8 mouse cellular contexts compared by ENCODE assay signal in the genomic region with DNA sequence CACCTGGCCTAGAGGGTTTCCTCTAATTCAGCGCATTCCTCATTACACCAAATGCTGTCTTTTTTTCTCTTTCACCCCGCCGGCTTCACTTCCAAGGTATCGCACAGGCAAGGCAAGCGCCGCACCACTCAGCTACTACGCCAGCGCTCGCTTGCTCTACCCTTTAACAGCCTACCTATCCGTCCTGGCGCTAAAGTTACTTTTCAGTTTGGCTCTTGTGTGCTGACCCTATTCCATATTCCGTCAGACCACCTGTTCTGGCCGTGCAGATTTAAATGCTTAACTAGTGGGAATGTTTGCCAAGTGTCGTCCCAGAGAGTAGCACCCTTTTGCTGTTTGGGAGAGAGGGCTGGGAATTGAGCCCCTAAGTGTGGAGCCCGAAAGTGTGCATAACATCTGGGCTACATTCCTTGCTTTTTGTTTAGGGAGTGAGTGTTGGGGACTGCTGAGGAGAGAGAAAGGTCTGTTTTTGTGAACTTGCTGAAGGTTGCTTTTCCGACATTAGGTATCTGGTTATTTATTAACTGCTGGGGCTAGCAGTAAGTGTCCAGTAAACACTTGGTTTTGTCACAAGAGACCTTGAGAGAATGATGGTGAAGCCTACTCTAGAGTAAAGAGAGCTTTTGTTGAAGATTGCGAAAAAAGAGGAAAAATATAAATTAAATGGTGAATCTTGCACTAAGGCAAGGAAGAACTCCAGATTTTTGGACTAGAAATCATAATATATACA. TPM values are rescaled to one million over a fixed set of nuclear protein-coding genes. Genes with fewer than 3 reads are reported as not detected.
A peak's percentile ranks its signal among the peaks of the same experiment; 100 is the strongest.
DNase-seq lines count a peak whose midpoint lies in the region; ATAC-seq lines count a peak whose summit lies in the region.

No protein-coding gene starts in this region.

- DNase-seq in adrenal gland, adult (ENCODE audit: inconsistent age in 2 of 2, low spot score in 1 of 2) = peak; percentile 15 to 57
- no peak for DNase-seq in adrenal gland, adult 18-20 months (ENCODE audit: low spot score in 2 of 2)
- DNase-seq in embryo, embryonic 11 days = peak; percentile 36
- peak; percentile 39 for DNase-seq in hindbrain, embryonic 11.5 days (ENCODE audit: low spot score)
- no peak for DNase-seq in ovary, adult 18-20 months (ENCODE audit: low spot score)

- H3K9me3 ChIP-seq in hindbrain, embryonic 11.5 days (ENCODE audit: control insufficient read depth, low read length) = no peaks in the 10 kb centered on the region
- H3K9me3 ChIP-seq in limb, embryonic 13.5 days = no peaks in the 10 kb centered on the region
- no peaks in the 10 kb centered on the region for H3K9me3 ChIP-seq in midbrain, embryonic 16.5 days (replicated peaks; ENCODE audit: control insufficient read depth, low read length, poor library complexity, severe bottlenecking)

- H3K36me3 ChIP-seq in hindbrain, embryonic 11.5 days (ENCODE audit: control insufficient read depth, insufficient read depth, low read length) = no peaks in the 10 kb centered on the region
- no peaks in the 10 kb centered on the region for H3K36me3 ChIP-seq in limb, embryonic 13.5 days
- H3K36me3 ChIP-seq in midbrain, embryonic 16.5 days (ENCODE audit: control insufficient read depth, insufficient read depth, low read length) = no peaks in the 10 kb centered on the region

- H3K4me3 ChIP-seq in hindbrain, embryonic 11.5 days (ENCODE audit: low read depth, low read length) = peak overlapping the region; percentile 51
- peak overlapping the region; percentile 68 for H3K4me3 ChIP-seq in limb, embryonic 13.5 days
- H3K4me3 ChIP-seq in midbrain, embryonic 16.5 days (ENCODE audit: low read depth, low read length) = peak overlapping the region; percentile 48

- H3K27me3 ChIP-seq in hindbrain, embryonic 11.5 days (ENCODE audit: control insufficient read depth, insufficient read depth, low read length) = no peaks in the 10 kb centered on the region
- no peaks in the 10 kb centered on the region for H3K27me3 ChIP-seq in limb, embryonic 13.5 days
- H3K27me3 ChIP-seq in midbrain, embryonic 16.5 days (ENCODE audit: control insufficient read depth, insufficient read depth, low read depth, low read length) = no peaks in the 10 kb centered on the region

- peaks cover 3% of the 10 kb centered on the region; the same call in 1 of the 2 replicates for H3K4me1 ChIP-seq in hindbrain, embryonic 11.5 days (replicated peaks; ENCODE audit: control insufficient read depth, insufficient read depth, low read length)
- H3K4me1 ChIP-seq in limb, embryonic 13.5 days = peaks cover 19% of the 10 kb centered on the region
- H3K4me1 ChIP-seq in midbrain, embryonic 16.5 days (ENCODE audit: control insufficient read depth, insufficient read depth, low read length) = peaks cover 14% of the 10 kb centered on the region

- H3K27ac ChIP-seq in hindbrain, embryonic 11.5 days (ENCODE audit: low read depth, low read length) = no peak overlapping the region
- no peak overlapping the region for H3K27ac ChIP-seq in limb, embryonic 13.5 days
- no peak overlapping the region for H3K27ac ChIP-seq in midbrain, embryonic 16.5 days (ENCODE audit: low read length)

- 6% methylated on average over 17 of the region's 17 CpGs for WGBS in hindbrain, embryonic 11.5 days
- WGBS in limb, embryonic 13.5 days = 7% methylated on average over 17 of the region's 17 CpGs
- WGBS in midbrain, embryonic 16.5 days = 7% methylated on average over 17 of the region's 17 CpGs

- peak overlapping the region; percentile 80 for H3K4me2 ChIP-seq in hindbrain, embryonic 11.5 days (replicated peaks; ENCODE audit: low read depth, low read length)
- peak overlapping the region; percentile 86 for H3K4me2 ChIP-seq in limb, embryonic 13.5 days (replicated peaks)
- H3K4me2 ChIP-seq in midbrain, embryonic 16.5 days (ENCODE audit: low read length) = peak overlapping the region; percentile 85

- H3K9ac ChIP-seq in hindbrain, embryonic 11.5 days (ENCODE audit: low read depth, low read length) = peak overlapping the region; percentile 57
- H3K9ac ChIP-seq in limb, embryonic 13.5 days = peak overlapping the region; percentile 74
- H3K9ac ChIP-seq in midbrain, embryonic 16.5 days (ENCODE audit: low read depth, low read length) = peak overlapping the region; percentile 73

- ATAC-seq in hindbrain, embryonic 11.5 days (ENCODE audit: low FRiP score) = no peak
- ATAC-seq in limb, embryonic 13.5 days (ENCODE audit: low FRiP score, low read depth) = no peak
- ATAC-seq in midbrain, embryonic 16.5 days = no peak
- ATAC-seq in granulocyte monocyte progenitor cell, adult 5-6 weeks (replicated peaks; ENCODE audit: poor library complexity, severe bottlenecking) = no peak

RNA-seq across cellular contexts. Expression of gene Mthfd1, which starts 1.2 kb away (rescaled TPM):
- 10 to 100 TPM; 30.9 to 47.3 TPM for total RNA-seq in adrenal gland, adult 18-20 months (2021)
- polyA plus RNA-seq in hindbrain, embryonic 11.5 days (2014; fragmentation: Nextera tagmentation; extraction: Ambion mirVana) = 49.5 and 54.4 TPM in 2 replicates
- 63.7 and 74.6 TPM in 2 replicates for polyA plus RNA-seq in limb, embryonic 13.5 days (2015; fragmentation: Nextera tagmentation; extraction: Ambion mirVana)
- polyA plus RNA-seq in midbrain, embryonic 16.5 days (2015; fragmentation: Nextera tagmentation; extraction: Ambion mirVana) = 28.2 and 35.2 TPM in 2 replicates
- total RNA-seq in granulocyte monocyte progenitor cell, adult 5-6 weeks (2014; fragmentation: Nextera tagmentation) = 47.7 and 79.3 TPM in 2 replicates
- 106 and 111 TPM in 2 replicates for total RNA-seq in granulocyte monocyte progenitor cell, adult 5-6 weeks (2017)

RNA-seq across cellular contexts. Expression of gene Tex21, which starts 9.7 kb away (rescaled TPM):
- total RNA-seq in adrenal gland, adult 18-20 months (2021) = not detected
- not detected in 2 replicates for polyA plus RNA-seq in hindbrain, embryonic 11.5 days (2014; fragmentation: Nextera tagmentation; extraction: Ambion mirVana)
- 0.27 TPM in 1 of 2 replicates, not detected in the other for polyA plus RNA-seq in limb, embryonic 13.5 days (2015; fragmentation: Nextera tagmentation; extraction: Ambion mirVana)
- not detected in 2 replicates for polyA plus RNA-seq in midbrain, embryonic 16.5 days (2015; fragmentation: Nextera tagmentation; extraction: Ambion mirVana)
- total RNA-seq in granulocyte monocyte progenitor cell, adult 5-6 weeks (2014; fragmentation: Nextera tagmentation) = not detected in 2 replicates
- total RNA-seq in granulocyte monocyte progenitor cell, adult 5-6 weeks (2017) = not detected in 2 replicates

Comparison
In these comparisons a context has a peak if more than half of its experiments do, and no peak if none do; other contexts are left out.
1. DNase-seq: peak in adrenal gland, adult (2 of 2), embryo, embryonic 11 days (single experiment) and hindbrain, embryonic 11.5 days (single experiment); none in adrenal gland, adult 18-20 months (0 of 2) and ovary, adult 18-20 months (single experiment).
2. Peak in every context shown above with its lines, with median percentiles within 50 percentile points of each other: H3K4me2 ChIP-seq, H3K4me3 ChIP-seq and H3K9ac ChIP-seq.